Mouse (Mus musculus) bone marrow, adult 2 months (tissue): ENCODE results near the gene Zfp704. TPM values are rescaled to one million over a fixed set of nuclear protein-coding genes. Genes with fewer than 3 reads are reported as not detected.

Source experiments
- H3K27ac ChIP-seq: fragments of 200-500 bp; 2 replicates; pipeline ENCODE4 v1.5.1; 2012; ENCODE audit warnings: low read depth, mild to moderate bottlenecking, control low read depth, inconsistent platforms, low read length; ENCODE audit not compliant: control insufficient read depth, poor library complexity, insufficient read depth
- H3K4me1 ChIP-seq: fragments of 200-500 bp; 2 replicates; pipeline ENCODE4 v1.6.1; 2011; ENCODE audit warnings: low read length; ENCODE audit not compliant: control insufficient read depth, insufficient read depth
- H3K4me3 ChIP-seq: fragments of 200-500 bp; replicated peaks from 2 replicates; pipeline ENCODE3; 2011; ENCODE audit warnings: mild to moderate bottlenecking, low read depth, low read length, control low read depth; ENCODE audit not compliant: control insufficient read depth
- CTCF ChIP-seq: fragments of 200-500 bp; IDR thresholded peaks from 2 replicates; pipeline ENCODE4 v1.5.1; 2011; ENCODE audit warnings: low read length, control low read depth; ENCODE audit not compliant: control insufficient read depth, insufficient read depth
- POLR2A ChIP-seq: fragments of 200-500 bp; IDR thresholded peaks from 2 replicates; pipeline ENCODE4 v1.6.1; 2011; ENCODE audit warnings: low read depth, mild to moderate bottlenecking, control low read depth, low read length, borderline replicate concordance; ENCODE audit not compliant: control insufficient read depth
- WGBS: fragments of 180-500 bp; shearing (Covaris S2); methylation state at CpG from one replicate; pipeline ENCODE4 v1.1.7; 2018; 5-methylcytosine and 5-hydroxymethylcytosine counted together
- polyA plus RNA-seq: library from polyadenylated mRNA; stranded (reverse); fragments of >200 nt; gene quantifications from 2 replicates; pipeline ENCODE4 v1.2.4, GENCODE M21; 2011; ENCODE audit warnings: low replicate concordance; ENCODE audit not compliant: missing spikeins, insufficient read depth, insufficient read length

The Zfp704 gene
- polyA plus RNA-seq, 1 experiment = 1.2 TPM

- WGBS = 54% methylated on average over 10 of the region's 10 CpGs
- peaks cover 6% of the 10 kb centered on the region for H3K4me1 ChIP-seq
- no peak overlapping the region for H3K27ac ChIP-seq
- H3K4me3 ChIP-seq = no peak overlapping the region
- no peak for TF ChIP-seq CTCF
- TF ChIP-seq POLR2A = no peak
Observed at GRCm38 (mm10) chr3:9568565-9569228, 41.2 kb downstream of the Zfp704 start.

DNA sequence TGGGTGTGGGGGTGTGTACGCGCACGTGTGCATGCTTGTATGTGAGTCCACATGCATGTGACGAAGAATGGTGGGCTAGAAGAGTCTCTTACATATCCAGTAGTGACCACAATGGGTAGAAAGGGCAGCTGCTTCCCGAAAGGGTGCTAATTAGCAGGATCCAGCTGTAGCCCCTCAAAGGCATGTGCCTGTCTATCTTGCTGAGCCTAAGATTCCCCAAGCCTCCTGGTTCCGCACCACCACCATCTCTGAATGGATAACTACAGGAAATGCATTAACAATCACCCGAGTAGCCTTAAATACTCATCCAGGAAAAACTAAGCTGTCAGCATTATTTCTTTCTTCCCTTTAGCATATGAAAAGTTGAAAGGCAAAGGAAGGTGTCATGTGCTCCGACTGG, 41.9 kb downstream of the Zfp704 start:
- no peak overlapping the region for H3K27ac ChIP-seq
- WGBS = 62% methylated on average over 8 of the region's 8 CpGs
- TF ChIP-seq CTCF = no peak
- TF ChIP-seq POLR2A = no peak
- no peak overlapping the region for H3K4me3 ChIP-seq
- H3K4me1 ChIP-seq = peaks cover 6% of the 10 kb centered on the region

- TF ChIP-seq POLR2A (no peak), CTCF (no peak)
- Histone ChIP-seq H3K27ac (no peak overlapping the region), H3K4me1 (peaks cover 6% of the 10 kb centered on the region), H3K4me3 (no peak overlapping the region)
- WGBS = 55% methylated on average over 3 of the region's 3 CpGs
Observed at GRCm38 (mm10) chr3:9566831-9567230, 43.1 kb downstream of the Zfp704 start.

- Histone ChIP-seq H3K4me3 (no peak overlapping the region), H3K4me1 (peaks cover 6% of the 10 kb centered on the region), H3K27ac (no peak overlapping the region)
- 93% methylated on average over 7 of the region's 7 CpGs for WGBS
- TF ChIP-seq POLR2A (no peak), CTCF (no peak)
Observed at GRCm38 (mm10) chr3:9563562-9563961, 46.3 kb downstream of the Zfp704 start.

DNA sequence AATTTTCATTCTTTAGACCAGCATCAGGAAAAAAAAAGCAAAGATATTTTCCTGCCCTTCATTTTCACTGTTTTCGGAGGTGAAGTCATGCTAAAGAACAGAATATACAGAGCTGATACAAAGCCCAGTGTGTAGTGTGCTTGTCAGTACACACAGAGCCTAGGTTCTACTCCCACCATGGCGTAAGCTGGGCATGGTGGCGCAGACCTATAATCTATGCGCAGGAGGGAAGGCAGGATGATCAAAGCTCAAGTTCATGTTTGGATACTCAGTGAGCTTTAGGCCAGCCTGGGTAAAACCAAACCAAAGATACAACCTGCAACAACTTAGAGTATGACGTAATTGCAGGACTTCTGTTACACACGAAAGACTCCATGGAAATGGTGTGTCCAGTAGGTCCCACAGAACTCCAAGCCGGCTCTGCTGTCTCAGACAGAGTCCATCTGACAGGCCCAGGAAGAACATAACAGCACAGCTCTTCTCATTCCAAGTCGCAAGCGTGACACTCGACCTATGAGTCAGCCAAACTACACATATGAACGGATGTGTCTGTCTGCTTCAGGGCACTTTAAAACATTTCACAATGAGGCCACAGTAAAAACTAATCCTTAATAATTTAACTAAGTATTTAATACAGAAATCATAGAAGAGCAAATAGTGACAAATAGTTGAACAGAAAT, 47.1 kb downstream of the Zfp704 start:
- WGBS = 82% methylated on average over 11 of the region's 11 CpGs
- TF ChIP-seq POLR2A = no peak
- TF ChIP-seq CTCF = no peak
- no peak overlapping the region for H3K4me3 ChIP-seq

GRCm38 (mm10) chr3:9557778-9558560, 51.9 kb downstream of the Zfp704 start:
- Histone ChIP-seq H3K27ac (no peak overlapping the region), H3K4me1 (peaks cover 1% of the 10 kb centered on the region), H3K4me3 (no peak overlapping the region)
- WGBS = 85% methylated on average over 6 of the region's 6 CpGs
- TF ChIP-seq CTCF (no peak), POLR2A (no peak)

More for the DNA sequence above, 47.1 kb downstream of the Zfp704 start:
- Histone ChIP-seq H3K27ac (no peak overlapping the region), H3K4me1 (peaks cover 4% of the 10 kb centered on the region; the same call in 1 of the 2 replicates)

DNA sequence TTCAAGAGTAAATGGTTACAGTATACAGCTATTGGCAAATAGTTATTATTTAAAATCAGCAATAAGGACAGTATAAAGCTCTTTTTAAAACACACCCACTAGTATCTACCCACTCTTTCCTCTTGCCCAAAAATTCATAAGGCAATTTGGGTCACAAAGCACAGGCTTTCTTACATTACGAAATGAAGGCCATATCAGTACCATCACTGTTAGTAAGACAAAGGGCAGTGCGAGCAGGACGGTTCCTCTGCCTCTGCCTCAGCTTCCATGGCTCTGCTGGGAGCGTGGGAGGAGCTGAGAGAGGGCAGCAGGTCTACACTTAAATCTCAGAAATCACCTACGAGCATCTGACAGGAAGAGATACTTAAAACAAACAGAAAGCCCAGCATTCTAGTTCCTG, 53.7 kb downstream of the Zfp704 start:
- WGBS = 33% methylated on average over 5 of the region's 5 CpGs
- TF ChIP-seq CTCF = no peak
- no peak for TF ChIP-seq POLR2A
- Histone ChIP-seq H3K27ac (no peak overlapping the region), H3K4me3 (no peak overlapping the region), H3K4me1 (peaks cover 1% of the 10 kb centered on the region)

DNA sequence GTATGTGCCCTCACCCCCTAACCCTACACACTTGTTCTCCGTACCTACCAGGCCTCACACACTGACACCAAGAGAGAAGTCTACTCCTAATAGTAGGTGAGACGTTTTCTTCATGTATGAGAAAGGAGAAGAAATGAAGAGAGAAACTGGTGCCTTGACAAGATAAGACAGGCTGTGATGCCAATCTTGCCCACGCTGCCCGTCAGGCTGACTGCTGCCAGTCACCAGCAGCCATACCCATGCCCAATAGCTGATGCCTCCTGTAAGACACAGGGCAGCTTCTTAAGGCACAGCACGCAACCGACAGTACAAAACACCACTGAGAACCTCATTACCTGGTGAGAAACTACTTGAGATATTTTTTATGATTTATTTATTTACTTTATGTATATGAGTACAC, 55.0 kb downstream of the Zfp704 start:
- TF ChIP-seq POLR2A (no peak), CTCF (no peak)
- 58% methylated on average over 6 of the region's 6 CpGs for WGBS
- no peak overlapping the region for H3K4me3 ChIP-seq
- no peak overlapping the region for H3K27ac ChIP-seq
- peaks cover 6% of the 10 kb centered on the region for H3K4me1 ChIP-seq
